Mouse (Mus musculus) midbrain, embryonic 16.5 days (tissue): ENCODE measurements at regions not wholly inside any gene's neighbourhood (a gene's known extent, or its start where the extent isn't known, plus 50 kb on each side); places are given as distances from the start of the nearest gene placed in this dataset.

ENCODE experiments used
- ATAC-seq: fragments of 200-750 bp; cut with Nextera tagmentation; 2 replicates; pipeline ENCODE4 v1.8.0; 2017; ENCODE audit warnings: moderate TSS enrichment
- H3K27ac ChIP-seq: fragments of 300-500 bp; sonication (generic); 2 replicates; pipeline ENCODE4 v1.5.1; 2014; ENCODE audit warnings: mild to moderate bottlenecking, low read length, mixed read lengths
- H3K27me3 ChIP-seq: fragments of 300-500 bp; sonication (generic); 2 replicates; pipeline ENCODE4 v1.6.1; 2014; ENCODE audit warnings: low read depth, low read length, mixed read lengths; ENCODE audit not compliant: control insufficient read depth, insufficient read depth
- H3K36me3 ChIP-seq: fragments of 300-500 bp; sonication (generic); 2 replicates; pipeline ENCODE4 v1.6.1; 2014; ENCODE audit warnings: mild to moderate bottlenecking, low read length, moderate library complexity, mixed read lengths; ENCODE audit not compliant: control insufficient read depth, insufficient read depth
- H3K4me1 ChIP-seq: fragments of 300-500 bp; sonication (generic); 2 replicates; pipeline ENCODE4 v1.6.1; 2014; ENCODE audit warnings: mild to moderate bottlenecking, low read length, mixed read lengths; ENCODE audit not compliant: control insufficient read depth, insufficient read depth
- H3K4me2 ChIP-seq: fragments of 300-500 bp; sonication (generic); 2 replicates; pipeline ENCODE4 v1.6.1; 2014; ENCODE audit warnings: mild to moderate bottlenecking, low read length, mixed read lengths
- H3K4me3 ChIP-seq: fragments of 300-500 bp; sonication (generic); 2 replicates; pipeline ENCODE4 v1.5.1; 2014; ENCODE audit warnings: low read depth, mild to moderate bottlenecking, low read length, moderate library complexity, mixed read lengths
- H3K9ac ChIP-seq: fragments of 300-500 bp; sonication (generic); 2 replicates; pipeline ENCODE4 v1.6.1; 2014; ENCODE audit warnings: low read depth, low read length, mixed read lengths
- H3K9me3 ChIP-seq: fragments of 300-500 bp; sonication (generic); replicated peaks from 2 replicates; pipeline ENCODE4 v1.6.1; 2014; ENCODE audit warnings: mild to moderate bottlenecking, low read length, mixed read lengths; ENCODE audit not compliant: control insufficient read depth, poor library complexity, severe bottlenecking
- WGBS: fragments of 180-500 bp; shearing (Covaris S2); extraction: QIAGEN DNeasy Blood & Tissue Kit; methylation state at CpG from one replicate; pipeline ENCODE4 v1.1.7; 2014; 5-methylcytosine and 5-hydroxymethylcytosine counted together

DNA sequence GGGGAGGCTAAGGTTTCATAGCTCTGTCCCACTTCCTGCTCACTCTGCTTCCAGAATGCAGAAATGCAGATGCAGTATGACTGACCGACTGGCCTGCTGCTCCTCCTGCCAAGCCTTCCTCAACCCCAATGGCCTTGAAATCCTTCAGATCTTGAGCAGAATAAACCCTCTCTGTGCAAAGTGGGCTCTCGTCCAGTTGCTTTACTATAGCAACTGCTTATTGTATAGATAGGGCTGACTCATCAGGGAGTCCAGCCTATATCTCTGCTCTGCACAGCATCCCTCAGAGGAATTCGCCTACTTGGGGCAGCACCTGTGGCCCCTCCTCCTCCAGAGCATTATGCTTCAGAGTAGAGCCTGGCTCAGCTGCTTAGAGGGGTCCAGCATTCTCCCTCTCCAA lies 268.5 kb downstream of the Ccdc91 start:
- Histone ChIP-seq H3K4me3 (no peak overlapping the region), H3K9me3 (no peaks in the 10 kb centered on the region), H3K4me1 (no peaks in the 10 kb centered on the region), H3K9ac (no peak overlapping the region), H3K27me3 (no peaks in the 10 kb centered on the region), H3K4me2 (no peak overlapping the region), H3K36me3 (no peaks in the 10 kb centered on the region), H3K27ac (no peak overlapping the region)
- 37% methylated on average over 3 of the region's 3 CpGs for WGBS
- ATAC-seq, result no peak

DNA sequence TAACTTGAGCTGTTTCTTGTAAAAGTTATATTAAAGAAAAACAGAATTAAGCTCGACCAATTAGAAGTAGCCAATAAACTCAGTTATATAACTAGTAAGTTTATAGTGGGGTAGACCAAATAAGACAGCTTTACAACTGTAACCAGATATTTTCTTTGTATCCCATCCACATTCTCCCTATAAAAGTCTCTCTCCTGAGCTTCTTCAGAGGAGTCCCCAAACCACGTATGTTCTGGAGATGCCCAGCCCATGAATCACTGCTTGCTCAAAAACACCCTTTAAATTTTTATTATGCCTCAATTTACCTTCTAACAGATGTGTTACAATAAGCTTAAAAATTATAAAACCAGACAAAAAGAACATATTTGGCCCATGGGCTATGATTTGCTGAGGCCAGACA lies 270.1 kb downstream of the Ccdc91 start:
- 85% methylated on average over 2 of the region's 2 CpGs for WGBS
- no peaks in the 10 kb centered on the region for H3K27me3 ChIP-seq
- no peaks in the 10 kb centered on the region for H3K36me3 ChIP-seq
- no peaks in the 10 kb centered on the region for H3K4me1 ChIP-seq
- no peak overlapping the region for H3K4me2 ChIP-seq
- no peak overlapping the region for H3K27ac ChIP-seq
- ATAC-seq, result no peak
- H3K9me3 ChIP-seq, result no peaks in the 10 kb centered on the region
- no peak overlapping the region for H3K9ac ChIP-seq
- no peak overlapping the region for H3K4me3 ChIP-seq

DNA sequence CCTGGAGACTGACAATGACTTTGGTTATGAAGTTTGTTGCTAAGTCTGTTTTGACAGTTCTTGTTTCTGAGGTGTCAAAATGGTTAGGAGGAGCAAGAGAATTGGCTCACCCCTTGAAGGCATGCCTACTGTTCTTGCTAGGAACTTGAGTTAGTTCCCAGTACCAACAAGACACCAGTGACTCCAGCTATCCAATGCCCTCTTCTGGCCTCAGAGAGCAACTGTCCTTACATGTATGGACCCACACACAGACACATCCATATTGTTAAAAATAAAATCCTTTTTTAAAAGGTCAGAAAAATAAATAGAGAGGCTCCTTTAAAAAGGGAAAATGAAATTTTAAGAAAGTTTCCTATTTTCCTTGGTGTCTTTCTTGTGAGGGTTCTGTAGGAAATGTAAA lies 272.3 kb downstream of the Ccdc91 start:
- ATAC-seq, result no peak
- H3K27ac ChIP-seq, result no peak overlapping the region
- no peak overlapping the region for H3K4me3 ChIP-seq
- no peaks in the 10 kb centered on the region for H3K4me1 ChIP-seq
- H3K9me3 ChIP-seq, result no peaks in the 10 kb centered on the region
- H3K27me3 ChIP-seq, result no peaks in the 10 kb centered on the region
- H3K4me2 ChIP-seq, result no peak overlapping the region
- no peaks in the 10 kb centered on the region for H3K36me3 ChIP-seq
- H3K9ac ChIP-seq, result no peak overlapping the region

DNA sequence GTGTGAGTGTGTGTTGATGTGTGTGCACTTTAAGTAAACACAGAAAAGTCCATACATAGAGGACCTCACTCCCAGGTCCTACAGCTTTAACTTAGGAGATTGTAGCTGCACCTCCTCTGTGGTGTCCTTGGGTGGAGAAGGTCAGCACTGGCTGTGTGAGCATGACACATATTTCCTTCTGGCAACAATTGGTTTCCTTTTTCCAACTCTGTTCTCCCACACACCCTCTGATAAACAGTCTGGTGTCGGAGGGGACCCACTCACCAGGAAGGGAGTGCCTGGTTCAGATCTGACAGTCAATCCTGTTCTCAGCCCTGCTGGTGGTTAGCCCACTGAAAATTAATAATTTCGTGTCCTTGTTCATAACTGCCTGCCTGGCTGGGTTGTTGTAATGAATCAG lies 276.7 kb downstream of the Ccdc91 start:
- H3K9me3 ChIP-seq, result no peaks in the 10 kb centered on the region
- no peaks in the 10 kb centered on the region for H3K27me3 ChIP-seq
- H3K4me2 ChIP-seq, result no peak overlapping the region
- H3K9ac ChIP-seq, result no peak overlapping the region
- H3K36me3 ChIP-seq, result no peaks in the 10 kb centered on the region
- 78% methylated on average over 2 of the region's 2 CpGs for WGBS
- ATAC-seq, result no peak
- H3K27ac ChIP-seq, result no peak overlapping the region
- H3K4me1 ChIP-seq, result no peaks in the 10 kb centered on the region
- H3K4me3 ChIP-seq, result no peak overlapping the region

DNA sequence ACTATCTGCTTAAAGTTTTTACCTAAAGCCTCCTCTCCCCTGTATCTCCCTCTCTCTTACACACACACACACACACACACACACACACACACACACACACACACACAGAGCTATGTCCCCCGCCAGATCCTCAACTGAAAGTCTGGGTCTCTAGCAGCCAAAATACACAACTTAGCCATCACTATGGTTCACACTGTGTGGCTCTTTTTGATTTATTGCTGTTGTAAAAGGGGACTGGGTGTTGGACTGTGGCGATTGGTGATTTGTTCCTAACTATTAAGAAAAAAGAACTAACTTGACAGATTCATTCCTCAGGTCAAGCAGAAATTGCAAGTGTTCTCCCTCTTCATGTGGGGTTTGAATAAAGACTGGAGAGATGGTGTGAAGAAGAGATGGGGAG lies 278.2 kb downstream of the Ccdc91 start:
- Histone ChIP-seq H3K9me3 (no peaks in the 10 kb centered on the region), H3K27me3 (no peaks in the 10 kb centered on the region), H3K9ac (no peak overlapping the region), H3K27ac (no peak overlapping the region), H3K4me3 (no peak overlapping the region), H3K36me3 (no peaks in the 10 kb centered on the region), H3K4me1 (no peaks in the 10 kb centered on the region), H3K4me2 (no peak overlapping the region)
- no peak for ATAC-seq
- 98% methylated on average over 2 of the region's 2 CpGs for WGBS

DNA sequence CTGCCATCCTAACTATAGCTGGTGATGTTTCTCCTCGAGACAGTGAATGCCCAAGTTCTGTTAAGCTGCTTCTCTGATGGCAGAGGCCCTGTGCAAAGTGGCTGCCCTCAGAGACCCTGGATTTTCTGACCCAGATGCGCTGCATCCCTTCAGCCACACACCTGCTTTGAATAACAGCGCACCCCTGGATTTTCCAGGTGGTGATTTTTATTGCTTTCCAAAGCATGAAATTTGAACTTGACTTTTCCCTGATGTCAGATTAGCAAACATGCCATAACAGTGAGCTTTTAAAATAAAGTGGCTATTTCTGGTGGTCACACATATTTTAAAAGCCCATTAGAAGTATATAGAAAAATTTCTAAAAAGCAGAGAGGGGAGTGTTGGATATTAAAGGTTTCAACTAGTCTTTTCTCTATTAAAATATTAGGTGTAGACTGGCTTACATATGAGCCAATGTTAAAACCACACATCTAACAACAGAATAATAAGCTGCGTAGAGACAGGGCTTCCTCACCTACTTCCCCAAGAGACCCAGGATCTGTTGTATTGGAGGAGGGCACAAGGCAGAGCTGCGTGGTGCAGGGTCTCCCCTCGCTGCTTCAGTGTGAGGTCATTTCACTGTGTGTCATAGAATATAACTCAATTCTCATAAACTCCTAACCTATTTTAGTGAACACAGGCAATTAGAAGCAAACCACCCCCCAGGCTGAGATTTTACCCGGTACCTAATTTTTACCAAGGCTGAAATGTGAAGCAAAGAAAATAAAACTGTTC lies 280.3 kb downstream of the Ccdc91 start:
- Histone ChIP-seq H3K4me2 (no peak overlapping the region), H3K27ac (no peak overlapping the region), H3K4me1 (no peaks in the 10 kb centered on the region), H3K36me3 (no peaks in the 10 kb centered on the region), H3K27me3 (no peaks in the 10 kb centered on the region), H3K4me3 (no peak overlapping the region), H3K9ac (no peak overlapping the region), H3K9me3 (no peaks in the 10 kb centered on the region)
- ATAC-seq, result no peak
- 82% methylated on average over 7 of the region's 7 CpGs for WGBS

DNA sequence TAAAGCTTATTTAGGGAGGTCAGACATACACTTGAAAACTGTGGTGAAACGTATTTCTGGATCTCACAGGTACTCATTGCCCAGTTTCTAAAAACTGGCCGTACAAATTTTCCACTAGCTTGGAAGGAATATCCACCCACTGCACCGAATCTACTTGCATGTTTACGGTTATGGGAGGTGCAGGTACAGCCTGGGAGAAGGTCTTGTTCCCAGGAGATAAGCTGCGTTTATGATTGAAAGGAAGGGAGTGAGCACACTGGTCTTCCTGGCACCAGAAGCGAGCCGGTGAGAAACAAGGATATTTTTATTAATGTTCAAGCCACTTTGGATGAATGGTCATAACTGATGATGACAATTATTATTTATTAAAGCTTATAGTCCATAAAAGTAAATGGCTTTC lies 283.9 kb downstream of the Ccdc91 start:
- WGBS, result 89% methylated on average over 7 of the region's 7 CpGs
- H3K36me3 ChIP-seq, result no peaks in the 10 kb centered on the region
- H3K9me3 ChIP-seq, result no peaks in the 10 kb centered on the region

DNA sequence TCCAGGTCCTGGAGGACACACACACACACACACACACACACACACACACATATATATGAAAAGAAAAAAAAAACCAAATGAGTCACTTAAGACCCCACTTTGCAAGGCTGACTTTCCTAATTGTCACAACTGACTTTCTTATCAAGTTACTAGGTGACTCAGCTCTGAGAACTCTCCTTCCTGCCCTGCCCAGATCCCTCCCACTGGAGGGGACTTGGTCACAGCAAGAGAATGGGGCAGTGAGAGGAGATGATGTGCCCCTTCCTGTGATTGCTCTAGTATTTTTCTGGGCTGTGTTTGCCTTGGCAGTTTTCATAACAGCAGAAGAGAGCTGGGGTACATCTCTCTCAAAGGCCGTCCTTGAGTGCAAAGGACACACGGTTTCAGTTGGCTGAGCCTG lies 284.5 kb downstream of the Ccdc91 start:
- H3K27me3 ChIP-seq, result no peaks in the 10 kb centered on the region
- H3K4me1 ChIP-seq, result no peaks in the 10 kb centered on the region
- H3K27ac ChIP-seq, result no peak overlapping the region
- no peaks in the 10 kb centered on the region for H3K36me3 ChIP-seq
- 79% methylated on average over 2 of the region's 2 CpGs for WGBS
- no peak for ATAC-seq
- H3K9me3 ChIP-seq, result no peaks in the 10 kb centered on the region
- no peak overlapping the region for H3K9ac ChIP-seq
- no peak overlapping the region for H3K4me2 ChIP-seq
- H3K4me3 ChIP-seq, result no peak overlapping the region

More for the DNA sequence above, 283.9 kb downstream of the Ccdc91 start:
- Histone ChIP-seq H3K27ac (no peak overlapping the region), H3K4me3 (no peak overlapping the region), H3K9ac (no peak overlapping the region), H3K4me2 (no peak overlapping the region), H3K4me1 (no peaks in the 10 kb centered on the region), H3K27me3 (no peaks in the 10 kb centered on the region)
- no peak for ATAC-seq

DNA sequence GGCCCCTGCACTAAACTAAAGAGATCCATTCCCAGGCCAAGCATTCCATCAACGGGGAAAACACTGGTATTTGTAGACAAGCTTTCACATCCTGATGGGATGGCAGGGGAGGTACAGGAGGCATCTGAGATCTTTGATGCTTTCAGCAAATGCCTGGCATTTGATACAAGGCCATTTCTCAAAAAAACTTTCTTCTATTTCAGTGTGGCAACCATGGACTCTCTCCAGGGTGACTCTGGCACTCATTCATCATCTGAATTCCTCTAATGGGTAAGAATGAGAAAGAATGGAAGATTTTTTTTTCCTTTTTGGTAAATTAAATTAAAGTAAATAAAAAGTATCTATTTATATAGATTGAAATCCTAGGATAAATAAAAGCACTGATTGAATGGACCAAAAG lies 281.8 kb upstream of the Far2 start:
- Histone ChIP-seq H3K9ac (no peak overlapping the region), H3K4me3 (no peak overlapping the region), H3K27me3 (no peaks in the 10 kb centered on the region), H3K4me1 (no peaks in the 10 kb centered on the region), H3K4me2 (no peak overlapping the region), H3K36me3 (no peaks in the 10 kb centered on the region), H3K9me3 (no peaks in the 10 kb centered on the region), H3K27ac (no peak overlapping the region)
- WGBS, result 91% methylated on average over 1 of the region's 1 CpGs
- no peak for ATAC-seq
